Mouse (Mus musculus): ENCODE measurements around the gene Hist1h2ae. TPM values are rescaled to one million over a fixed set of nuclear protein-coding genes. Genes with fewer than 3 reads are reported as not detected.
"Not testable (repeated sequence)": the region's sequence is repeated elsewhere in the genome, so short reads cannot be mapped to it uniquely, and the experiment has no call there.

The Hist1h2ae gene
- polyA plus RNA-seq, 1 experiment from 2014 or later, result 34.5 TPM

- not testable (repeated sequence) for H3K9me3 ChIP-seq (replicated peaks; ENCODE audit: control insufficient read depth, low read length); H3K36me3 ChIP-seq (ENCODE audit: control insufficient read depth, insufficient read depth, low read length); H3K27me3 ChIP-seq (ENCODE audit: control insufficient read depth, insufficient read depth, low read length); H3K4me1 ChIP-seq (ENCODE audit: control insufficient read depth, insufficient read depth, low read length)
- under 1% methylated on average over 43 of the region's 47 CpGs for WGBS (ENCODE audit: insufficient replicate concordance)
- Histone ChIP-seq H3K27ac (ENCODE audit: low read depth, low read length) (peak within 1 kb of the TSS; percentile 89), H3K4me2 (peak within 1 kb of the TSS; percentile 71), H3K9ac (ENCODE audit: low read depth, low read length) (peak within 1 kb of the TSS; percentile 77), H3K4me3 (ENCODE audit: low read depth, low read length) (peak within 1 kb of the TSS; percentile 47)
- ATAC-seq (replicated peaks; ENCODE audit: insufficient number of reproducible peaks, low FRiP score, low TSS enrichment), result peak; percentile 79
These were observed 19.7 kb downstream of the Hist1h2ae start, which contains the start of gene Hist1h4f for GRCm38 (mm10) chr13:23551146-23551834. TSS of gene Hist1h4f (minus strand) at chr13:23551648.

DNA sequence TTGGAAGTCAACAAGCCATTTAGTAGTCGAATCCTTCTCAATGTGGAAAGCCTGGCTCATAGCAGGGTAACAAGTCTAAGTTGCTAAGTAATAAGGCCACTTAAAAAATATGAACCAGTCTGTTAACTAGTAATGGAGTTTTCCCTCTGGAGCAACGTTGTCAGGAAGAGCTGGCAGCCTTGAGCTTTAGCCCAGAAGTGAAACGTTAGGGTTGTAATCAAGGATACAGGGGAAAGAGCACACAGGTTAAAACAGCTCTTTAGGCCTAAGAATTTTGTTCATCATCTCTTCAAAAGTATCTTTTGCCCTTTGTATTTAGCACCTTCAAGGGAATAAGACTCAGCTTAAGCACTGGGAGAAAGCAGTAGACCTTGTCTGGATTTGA lies 20.3 kb downstream of the Hist1h2ae start:
- Histone ChIP-seq H3K4me1 (ENCODE audit: control insufficient read depth, insufficient read depth, low read length) (peaks cover 7% of the 10 kb centered on the region; the same call in 1 of the 2 replicates), H3K27ac (ENCODE audit: low read depth, low read length) (peak overlapping the region; percentile 89), H3K36me3 (ENCODE audit: control insufficient read depth, insufficient read depth, low read length) (no peaks in the 10 kb centered on the region), H3K9me3 (replicated peaks; ENCODE audit: control insufficient read depth, low read length) (no peaks in the 10 kb centered on the region), H3K9ac (ENCODE audit: low read depth, low read length) (peak overlapping the region; percentile 77), H3K4me3 (ENCODE audit: low read depth, low read length) (peak overlapping the region; percentile 47), H3K4me2 (peak overlapping the region; percentile 71), H3K27me3 (ENCODE audit: control insufficient read depth, insufficient read depth, low read length) (no peaks in the 10 kb centered on the region)
- 11% methylated on average over 3 of the region's 3 CpGs for WGBS (ENCODE audit: insufficient replicate concordance)
- no peak for ATAC-seq (replicated peaks; ENCODE audit: insufficient number of reproducible peaks, low FRiP score, low TSS enrichment)

DNA sequence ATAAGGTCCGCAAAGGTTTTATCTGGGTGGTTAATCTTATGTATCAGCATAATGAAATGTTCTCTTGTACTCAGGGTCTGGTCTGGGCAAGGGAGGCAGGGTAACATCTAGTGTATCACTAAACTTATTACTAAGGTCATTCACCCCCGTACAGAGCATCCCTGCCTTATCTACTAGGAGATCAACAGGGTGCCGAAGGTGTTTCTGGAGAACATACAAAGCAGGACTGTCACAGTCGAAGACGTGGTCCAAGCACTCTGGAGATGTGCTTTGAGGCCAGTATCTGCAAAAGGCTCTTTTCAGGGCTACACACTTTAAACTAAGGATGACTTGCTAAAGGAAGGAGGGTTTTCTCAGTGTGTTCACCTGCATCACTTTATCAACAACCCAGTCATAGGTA lies 24.3 kb downstream of the Hist1h2ae start:
- Histone ChIP-seq H3K36me3 (ENCODE audit: control insufficient read depth, insufficient read depth, low read length) (no peaks in the 10 kb centered on the region), H3K4me3 (ENCODE audit: low read depth, low read length) (no peak overlapping the region), H3K27ac (ENCODE audit: low read depth, low read length) (no peak overlapping the region), H3K4me1 (ENCODE audit: control insufficient read depth, insufficient read depth, low read length) (no peaks in the 10 kb centered on the region), H3K9me3 (replicated peaks; ENCODE audit: control insufficient read depth, low read length) (no peaks in the 10 kb centered on the region), H3K9ac (ENCODE audit: low read depth, low read length) (no peak overlapping the region), H3K4me2 (no peak overlapping the region), H3K27me3 (ENCODE audit: control insufficient read depth, insufficient read depth, low read length) (no peaks in the 10 kb centered on the region)
- 62% methylated on average over 5 of the region's 5 CpGs for WGBS (ENCODE audit: insufficient replicate concordance)
- no peak for ATAC-seq (replicated peaks; ENCODE audit: insufficient number of reproducible peaks, low FRiP score, low TSS enrichment)

- peak overlapping the region; percentile 80 for H3K4me2 ChIP-seq
- not testable (repeated sequence) for ATAC-seq (replicated peaks; ENCODE audit: insufficient number of reproducible peaks, low FRiP score, low TSS enrichment); H3K36me3 ChIP-seq (ENCODE audit: control insufficient read depth, insufficient read depth, low read length)
These were observed 26.3 kb downstream of the Hist1h2ae start for GRCm38 (mm10) chr13:23544787-23545120.

DNA sequence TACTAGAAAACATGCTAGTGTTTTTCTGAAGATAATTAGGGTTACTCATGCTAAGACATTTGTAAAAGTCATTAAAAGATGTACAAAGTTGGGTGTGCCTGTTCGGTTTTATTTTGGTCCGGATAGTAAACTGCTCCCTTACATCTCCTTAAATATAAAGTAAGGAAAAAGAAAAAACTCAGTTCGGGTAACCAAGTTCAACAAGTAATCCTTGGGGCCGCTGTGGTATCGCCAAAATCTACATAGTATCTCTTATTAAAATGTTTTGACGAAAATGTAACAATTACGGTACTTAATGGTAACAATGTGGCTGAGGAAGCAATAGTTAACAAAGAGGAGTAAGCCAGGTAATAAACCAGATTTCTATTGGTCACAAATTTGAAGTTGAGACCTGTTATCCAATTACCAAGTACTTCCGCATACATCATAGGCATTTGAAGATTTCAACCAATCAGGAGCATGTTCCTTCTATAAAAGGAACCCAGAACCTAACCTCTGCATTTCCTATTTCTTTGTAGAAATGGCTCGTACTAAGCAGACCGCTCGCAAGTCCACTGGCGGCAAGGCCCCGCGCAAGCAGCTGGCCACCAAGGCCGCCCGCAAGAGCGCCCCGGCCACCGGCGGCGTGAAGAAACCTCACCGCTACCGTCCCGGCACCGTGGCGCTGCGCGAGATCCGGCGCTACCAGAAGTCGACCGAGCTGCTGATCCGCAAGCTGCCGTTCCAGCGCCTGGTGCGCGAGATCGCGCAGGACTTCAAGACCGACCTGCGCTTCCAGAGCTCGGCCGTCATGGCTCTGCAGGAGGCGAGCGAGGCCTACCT lies 26.8 kb downstream of the Hist1h2ae start, which contains the start of gene Hist1h3f:
TSS of gene Hist1h3f (plus strand) at position 88 of the 822 bp plus-strand sequence.
- peak within 1 kb of the TSS; percentile 51 for H3K4me3 ChIP-seq (ENCODE audit: low read depth, low read length)
- peak; percentile 95 for ATAC-seq (replicated peaks; ENCODE audit: insufficient number of reproducible peaks, low FRiP score, low TSS enrichment)
- no peaks in the 10 kb centered on the region for H3K36me3 ChIP-seq (ENCODE audit: control insufficient read depth, insufficient read depth, low read length)
- H3K9ac ChIP-seq (ENCODE audit: low read depth, low read length), result peak within 1 kb of the TSS; percentile 71
- no peaks in the 10 kb centered on the region for H3K9me3 ChIP-seq (replicated peaks; ENCODE audit: control insufficient read depth, low read length)
- under 1% methylated on average over 30 of the region's 45 CpGs for WGBS (ENCODE audit: insufficient replicate concordance)
- H3K4me2 ChIP-seq, result peak within 1 kb of the TSS; percentile 80
- H3K4me1 ChIP-seq (ENCODE audit: control insufficient read depth, insufficient read depth, low read length), result no peaks in the 10 kb centered on the region
- H3K27me3 ChIP-seq (ENCODE audit: control insufficient read depth, insufficient read depth, low read length), result no peaks in the 10 kb centered on the region
- H3K27ac ChIP-seq (ENCODE audit: low read depth, low read length), result peak within 1 kb of the TSS; percentile 96

More at GRCm38 (mm10) chr13:23544787-23545120, 26.3 kb downstream of the Hist1h2ae start:
- peak overlapping the region; percentile 57; the same call in 1 of the 2 replicates for H3K27ac ChIP-seq (ENCODE audit: low read depth, low read length)
- H3K9me3 ChIP-seq (replicated peaks; ENCODE audit: control insufficient read depth, low read length); H3K9ac ChIP-seq (ENCODE audit: low read depth, low read length); H3K27me3 ChIP-seq (ENCODE audit: control insufficient read depth, insufficient read depth, low read length); H3K4me1 ChIP-seq (ENCODE audit: control insufficient read depth, insufficient read depth, low read length): not testable (repeated sequence)
- peak overlapping the region; percentile 51 for H3K4me3 ChIP-seq (ENCODE audit: low read depth, low read length)
- WGBS (ENCODE audit: insufficient replicate concordance), result 0% methylated on average over 11 of the region's 14 CpGs

- ATAC-seq (replicated peaks; ENCODE audit: insufficient number of reproducible peaks, low FRiP score, low TSS enrichment), result peak; percentile 89
- not testable (repeated sequence) for H3K9me3 ChIP-seq (replicated peaks; ENCODE audit: control insufficient read depth, low read length); H3K27me3 ChIP-seq (ENCODE audit: control insufficient read depth, insufficient read depth, low read length); H3K36me3 ChIP-seq (ENCODE audit: control insufficient read depth, insufficient read depth, low read length); H3K4me1 ChIP-seq (ENCODE audit: control insufficient read depth, insufficient read depth, low read length)
- H3K4me2 ChIP-seq, result peak within 1 kb of the TSS; percentile 80
- H3K9ac ChIP-seq (ENCODE audit: low read depth, low read length), result peak within 1 kb of the TSS; percentile 64
- WGBS (ENCODE audit: insufficient replicate concordance), result under 1% methylated on average over 25 of the region's 42 CpGs
- peak within 1 kb of the TSS; percentile 96 for H3K27ac ChIP-seq (ENCODE audit: low read depth, low read length)
- H3K4me3 ChIP-seq (ENCODE audit: low read depth, low read length), result peak within 1 kb of the TSS; percentile 51
These were observed 27.9 kb downstream of the Hist1h2ae start, which contains the start of gene Hist1h2bh for GRCm38 (mm10) chr13:23542999-23543607. TSS of gene Hist1h2bh (minus strand) at chr13:23543392.

DNA sequence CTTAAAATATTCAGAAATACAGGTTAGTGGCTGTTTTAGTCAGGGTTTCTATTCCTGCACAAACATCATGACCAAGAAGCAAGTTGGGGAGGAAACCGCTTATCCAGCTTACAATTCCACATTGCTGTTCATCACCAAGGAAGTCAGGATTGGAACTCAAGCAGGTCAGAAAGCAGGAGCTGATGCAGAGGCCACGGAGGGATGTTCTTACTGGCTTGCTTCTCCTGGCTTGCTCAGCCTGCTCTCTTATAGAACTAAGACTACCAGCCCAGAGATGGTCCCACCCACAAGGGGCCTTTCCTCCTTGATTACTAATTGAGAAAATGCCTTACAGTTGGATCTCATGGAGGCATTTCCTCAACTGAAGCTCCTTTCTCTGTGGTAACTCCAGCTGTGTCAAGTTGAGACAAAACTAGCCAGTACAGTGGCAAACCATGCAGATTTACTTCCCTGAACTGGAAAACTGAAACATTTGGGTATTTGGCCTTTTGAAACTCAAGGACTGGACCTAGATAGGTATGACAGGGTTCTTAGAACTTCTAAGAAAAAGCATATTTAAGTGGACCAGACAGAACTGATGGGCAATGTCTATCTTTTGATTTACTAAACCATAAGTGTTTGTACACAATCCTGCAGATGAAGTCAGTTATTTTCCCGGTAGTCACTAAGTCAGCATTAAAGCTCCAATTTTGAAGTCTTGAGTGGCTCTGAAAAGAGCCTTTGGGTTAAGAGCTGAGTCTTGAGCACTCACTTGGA lies 28.6 kb downstream of the Hist1h2ae start:
- Histone ChIP-seq H3K4me3 (ENCODE audit: low read depth, low read length) (peak overlapping the region; percentile 50), H3K4me2 (peak overlapping the region; percentile 64), H3K27ac (ENCODE audit: low read depth, low read length) (peak overlapping the region; percentile 74), H3K9ac (ENCODE audit: low read depth, low read length) (peak overlapping the region; percentile 64)
- H3K9me3 ChIP-seq (replicated peaks; ENCODE audit: control insufficient read depth, low read length); H3K36me3 ChIP-seq (ENCODE audit: control insufficient read depth, insufficient read depth, low read length); H3K27me3 ChIP-seq (ENCODE audit: control insufficient read depth, insufficient read depth, low read length); H3K4me1 ChIP-seq (ENCODE audit: control insufficient read depth, insufficient read depth, low read length); ATAC-seq (replicated peaks; ENCODE audit: insufficient number of reproducible peaks, low FRiP score, low TSS enrichment): not testable (repeated sequence)
- WGBS (ENCODE audit: insufficient replicate concordance), result 7% methylated on average over 3 of the region's 3 CpGs

GRCm38 (mm10) chr13:23541497-23541896 lies 29.5 kb downstream of the Hist1h2ae start:
- Histone ChIP-seq H3K27me3 (ENCODE audit: control insufficient read depth, insufficient read depth, low read length) (no peaks in the 10 kb centered on the region), H3K36me3 (ENCODE audit: control insufficient read depth, insufficient read depth, low read length) (no peaks in the 10 kb centered on the region), H3K4me3 (ENCODE audit: low read depth, low read length) (no peak overlapping the region), H3K27ac (ENCODE audit: low read depth, low read length) (no peak overlapping the region), H3K9ac (ENCODE audit: low read depth, low read length) (no peak overlapping the region), H3K4me1 (ENCODE audit: control insufficient read depth, insufficient read depth, low read length) (0 out of 2 replicates have a peak, but pooled peaks cover under 1% of the 10 kb centered on the region), H3K4me2 (no peak overlapping the region), H3K9me3 (replicated peaks; ENCODE audit: control insufficient read depth, low read length) (no peaks in the 10 kb centered on the region)
- 90% methylated on average over 3 of the region's 3 CpGs for WGBS (ENCODE audit: insufficient replicate concordance)
- ATAC-seq (replicated peaks; ENCODE audit: insufficient number of reproducible peaks, low FRiP score, low TSS enrichment), result no peak

Measured in heart, embryonic 11.5 days (tissue).